Mouse (Mus musculus) T-helper 1 cell (primary cell): ENCODE measurements around the gene Gnas.

Experiments
- in situ Hi-C: fragments of 300-600 bp; cut with MboI, MseI; formaldehyde crosslinking; loops from one replicate; pipeline ENCODE4 v1.15.1; 2025; ENCODE audit warnings: high pct_unique_total_duplicates

Gnas gene

DNA sequence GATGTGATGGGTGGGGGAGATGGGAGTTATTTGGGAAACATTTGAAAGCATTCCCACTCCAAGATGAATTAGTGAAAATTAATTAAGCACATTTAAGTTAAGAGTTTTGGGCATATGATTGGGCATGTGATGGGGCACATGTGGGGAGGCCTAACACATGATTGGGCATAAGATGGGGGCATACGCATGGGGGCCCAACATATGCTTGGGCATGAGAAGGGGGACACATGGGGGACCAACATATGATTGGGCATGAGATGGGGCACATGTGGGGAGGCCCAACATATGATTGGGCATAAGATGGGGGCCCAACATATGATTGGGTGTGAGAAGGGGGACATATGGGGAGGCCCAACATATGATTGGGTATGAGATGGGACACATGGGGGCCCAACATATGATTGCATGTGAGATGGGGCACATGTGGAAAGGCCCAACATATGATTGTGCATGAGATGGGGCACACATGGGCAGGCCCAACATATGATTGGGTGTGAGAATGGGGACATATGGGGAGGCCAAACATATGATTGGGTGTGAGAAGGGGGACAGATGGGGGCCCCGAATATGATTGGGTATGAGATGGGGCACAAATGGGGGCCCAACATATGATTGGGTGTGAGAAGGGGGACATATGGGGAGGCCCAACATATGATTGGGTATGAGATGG is 63.0 kb downstream of the Gnas start:
- in situ Hi-C loops = loop anchor here (10.0 kb wide), 1 partner anchor 1322 kb away; the partner anchor contains the start of gene Rbm38

DNA sequence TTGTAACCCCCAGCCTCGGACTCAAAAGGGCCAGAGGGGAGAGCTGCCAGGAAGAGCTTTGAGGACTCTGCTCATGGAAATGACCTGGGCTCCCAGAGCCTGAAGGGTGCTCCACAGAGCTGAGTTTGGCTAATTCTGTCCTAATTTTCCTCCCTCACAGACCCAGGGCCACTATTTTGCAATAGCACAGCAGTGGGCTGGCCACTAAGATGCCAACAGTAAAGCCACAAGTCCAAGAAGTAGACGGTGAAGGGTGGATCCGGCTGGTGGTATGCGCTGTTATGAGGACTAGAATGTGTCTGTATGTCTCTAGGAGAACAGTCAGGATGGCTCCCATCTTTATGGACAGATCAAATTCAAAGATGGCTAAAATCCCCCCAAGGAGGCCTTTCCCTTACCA is 74.4 kb downstream of the Gnas start:
- in situ Hi-C loops = no loop called here

DNA sequence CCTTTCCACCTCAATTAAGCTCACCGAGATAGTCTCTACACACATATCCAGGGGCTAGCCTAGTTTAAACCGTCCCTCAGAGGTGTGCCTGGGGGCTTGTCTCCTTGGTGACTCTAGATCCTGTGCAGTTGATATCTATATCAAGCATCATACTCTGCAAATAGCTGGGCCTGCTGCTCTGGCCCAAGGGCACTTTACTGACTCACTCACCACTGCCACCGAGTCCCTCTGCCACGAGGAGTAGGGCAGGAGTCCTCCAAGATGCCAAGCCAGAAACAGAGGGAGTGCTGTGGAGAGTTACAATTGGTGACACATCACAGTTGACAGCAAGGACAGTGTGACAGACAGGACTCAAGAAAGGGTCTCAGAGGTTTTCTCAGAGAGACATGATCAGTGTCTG is 75.5 kb downstream of the Gnas start:
- in situ Hi-C loops = loop anchor here (10.0 kb wide), 1 partner anchor 1055 kb away; no protein-coding TSS in a partner anchor

DNA sequence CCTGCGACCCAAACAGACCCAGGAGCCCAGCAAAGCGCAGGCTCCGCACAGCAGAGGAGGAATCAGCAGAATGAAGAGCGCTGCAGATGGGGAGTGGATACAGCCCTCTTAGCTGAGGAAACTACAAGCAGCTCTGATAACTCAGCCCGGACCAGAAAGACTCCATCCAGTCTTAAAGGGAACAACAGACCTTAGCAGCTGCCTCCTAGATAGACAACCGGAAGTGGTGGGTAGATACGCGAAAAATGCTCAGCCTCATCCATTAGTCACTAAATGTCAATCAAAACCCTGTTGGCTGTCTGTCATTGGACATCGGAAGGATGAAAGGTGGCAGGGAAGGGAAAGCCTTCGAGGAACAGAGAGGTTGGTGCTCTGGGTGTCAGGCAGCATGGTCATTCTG is 82.5 kb downstream of the Gnas start:
- in situ Hi-C loops = loop anchor here (10.0 kb wide), 1 partner anchor 1062 kb away; no protein-coding TSS in a partner anchor

DNA sequence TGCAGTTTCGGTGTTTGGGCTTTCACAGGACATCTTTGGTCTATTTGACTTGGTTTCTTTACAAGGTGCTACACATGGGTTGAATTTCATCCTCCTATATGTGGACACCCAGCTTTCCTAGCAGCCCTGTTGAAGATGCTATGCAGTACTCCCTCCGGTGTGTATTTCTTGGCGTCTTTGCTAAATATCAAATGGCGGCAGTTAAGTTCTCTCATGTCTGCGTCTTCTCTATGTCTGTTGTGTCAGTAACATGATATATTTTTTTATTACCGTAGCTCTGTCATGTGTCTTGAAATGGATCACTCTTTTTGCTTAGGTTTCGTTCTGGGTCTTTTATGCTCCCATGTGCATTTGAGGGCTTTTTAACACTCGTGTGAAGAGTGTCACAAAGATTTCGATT is 96.9 kb downstream of the Gnas start:
- in situ Hi-C loops = no loop called here

DNA sequence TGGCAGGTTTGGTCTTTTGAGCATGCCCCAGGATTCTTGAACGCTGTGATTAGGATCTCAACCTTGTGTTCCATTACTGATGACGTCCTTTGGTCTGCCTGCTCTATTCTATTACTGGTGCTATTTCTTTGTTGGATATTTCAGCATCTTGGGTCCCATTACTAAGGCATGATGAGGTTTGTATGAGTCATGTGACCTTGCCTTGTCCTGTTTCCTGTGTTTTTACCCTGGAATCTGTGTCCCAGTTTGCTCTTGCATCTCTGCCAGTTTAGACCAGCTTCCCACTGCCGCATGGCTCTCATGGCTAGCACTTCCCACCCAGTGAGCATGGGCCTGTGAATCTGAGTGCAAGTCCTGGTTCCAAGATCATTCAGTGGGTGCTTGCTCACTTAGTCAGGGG is 107.8 kb downstream of the Gnas start:
- in situ Hi-C loops = no loop called here

DNA sequence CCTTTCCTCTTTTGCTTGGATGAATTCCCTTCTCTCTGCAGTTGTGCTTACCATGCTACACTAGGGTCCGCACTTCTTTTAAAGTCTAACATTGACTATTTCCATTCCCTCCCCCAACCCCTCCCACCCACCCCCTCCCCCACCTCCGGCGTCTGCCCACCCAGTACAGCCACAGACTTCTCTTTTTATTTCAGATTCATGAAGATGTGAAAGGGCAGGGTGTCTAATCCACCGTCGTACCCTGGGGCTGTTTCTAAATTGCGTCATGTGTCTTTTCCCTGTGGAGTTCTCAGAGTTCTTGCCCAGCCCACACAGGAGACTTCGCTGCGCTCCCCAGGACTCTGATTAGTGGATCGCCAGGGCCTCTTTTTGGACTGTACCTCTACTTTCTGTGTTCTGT is 108.4 kb downstream of the Gnas start:
- in situ Hi-C loops = no loop called here

DNA sequence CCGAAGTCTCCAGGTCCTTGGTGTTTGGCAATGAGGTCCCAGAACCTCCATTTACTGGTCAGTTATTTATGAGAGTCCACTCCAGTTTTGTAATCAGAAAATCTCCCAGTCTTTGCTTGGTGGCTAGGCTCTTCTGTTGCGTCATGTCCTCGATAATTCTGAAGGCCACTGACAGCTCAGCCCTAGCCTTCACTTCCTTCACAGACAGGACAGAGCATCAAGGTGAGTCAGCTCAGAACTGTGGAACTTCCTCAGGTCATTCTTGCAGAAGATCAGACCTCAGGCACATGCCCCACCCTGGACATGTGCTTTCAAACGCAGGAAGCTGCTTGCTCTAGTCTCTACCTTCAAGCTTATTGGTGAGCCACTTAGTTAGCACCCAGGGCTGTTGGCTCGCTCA is 109.3 kb downstream of the Gnas start:
- in situ Hi-C loops = no loop called here
